Mouse (Mus musculus): Measurements from ENCODE around the gene Arhgdib.

Arhgdib gene

DNA sequence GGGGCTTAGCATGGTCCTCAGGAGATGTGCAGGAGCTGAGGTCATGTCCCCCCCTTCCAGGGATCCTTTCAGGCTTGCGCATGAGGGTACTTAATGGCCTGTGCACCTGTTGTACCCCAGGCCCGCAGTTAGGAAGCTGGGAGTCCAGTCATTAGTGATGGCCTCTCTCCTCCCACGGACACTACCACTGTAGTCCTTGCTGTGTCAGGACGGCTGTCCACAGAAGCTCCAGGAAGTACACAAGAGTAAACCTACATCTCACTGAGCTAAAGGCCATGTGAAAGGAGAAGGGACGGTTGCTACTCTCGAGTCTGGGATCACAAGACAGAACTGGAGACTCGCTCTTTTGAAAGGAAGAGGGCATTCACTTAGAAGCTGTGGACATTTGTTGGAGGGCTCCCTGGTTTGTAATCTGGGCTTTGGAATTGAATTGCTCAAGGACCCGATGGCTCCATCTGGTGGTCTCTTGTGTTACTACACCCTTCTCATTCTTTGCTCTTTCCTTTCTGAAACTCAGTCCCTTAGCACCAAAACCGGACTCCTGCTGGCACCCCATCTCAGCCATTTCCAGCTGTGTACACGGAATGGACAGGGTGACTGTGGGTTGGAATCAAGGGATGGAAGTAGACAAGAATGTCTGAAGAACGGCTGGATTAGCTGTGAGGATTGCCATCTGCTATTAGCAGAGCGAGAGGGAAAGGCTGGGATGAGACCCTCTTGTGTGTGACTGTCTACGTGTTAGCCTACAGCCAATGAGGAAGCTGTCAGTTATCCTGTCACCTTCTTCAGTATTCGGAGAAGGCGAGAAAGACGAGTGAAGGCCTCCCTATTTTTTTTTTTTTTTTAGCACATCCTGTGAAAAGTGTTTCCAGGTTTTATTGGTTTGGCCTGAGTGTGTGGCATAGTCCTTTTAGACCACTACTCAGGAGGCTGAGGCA, 21.1 kb downstream of the Arhgdib start:
- DNase-seq (ENCODE audit: low read depth, low spot score), result no peak

DNA sequence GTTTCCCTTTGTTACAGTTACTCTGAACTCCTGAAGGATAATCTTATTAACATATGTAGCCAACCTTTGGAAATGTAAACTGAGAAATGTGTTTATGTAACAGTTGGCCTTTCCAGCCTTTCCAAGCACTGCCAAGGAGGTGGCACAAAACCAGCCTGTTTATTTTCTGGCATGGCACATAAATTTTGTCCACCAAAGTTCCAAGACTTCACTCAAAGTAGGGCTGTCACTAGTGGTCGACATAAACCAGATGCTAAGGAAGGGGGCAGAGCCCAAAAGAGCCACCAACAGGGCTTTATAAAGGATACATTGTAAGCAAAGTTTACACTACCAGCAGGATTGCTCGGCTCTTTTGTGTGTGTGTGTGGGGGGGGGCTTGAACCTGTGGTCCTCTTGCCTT, 23.8 kb downstream of the Arhgdib start:
- DNase-seq (ENCODE audit: low read depth, low spot score), result no peak

- DNase-seq (ENCODE audit: low read depth, low spot score), result no peak
Measured at GRCm38 (mm10) chr6:136915721-136916395, 25.8 kb downstream of the Arhgdib start.

- no peak for DNase-seq (ENCODE audit: low read depth, low spot score)
Measured at GRCm38 (mm10) chr6:136914234-136914633, 27.5 kb downstream of the Arhgdib start.

DNA sequence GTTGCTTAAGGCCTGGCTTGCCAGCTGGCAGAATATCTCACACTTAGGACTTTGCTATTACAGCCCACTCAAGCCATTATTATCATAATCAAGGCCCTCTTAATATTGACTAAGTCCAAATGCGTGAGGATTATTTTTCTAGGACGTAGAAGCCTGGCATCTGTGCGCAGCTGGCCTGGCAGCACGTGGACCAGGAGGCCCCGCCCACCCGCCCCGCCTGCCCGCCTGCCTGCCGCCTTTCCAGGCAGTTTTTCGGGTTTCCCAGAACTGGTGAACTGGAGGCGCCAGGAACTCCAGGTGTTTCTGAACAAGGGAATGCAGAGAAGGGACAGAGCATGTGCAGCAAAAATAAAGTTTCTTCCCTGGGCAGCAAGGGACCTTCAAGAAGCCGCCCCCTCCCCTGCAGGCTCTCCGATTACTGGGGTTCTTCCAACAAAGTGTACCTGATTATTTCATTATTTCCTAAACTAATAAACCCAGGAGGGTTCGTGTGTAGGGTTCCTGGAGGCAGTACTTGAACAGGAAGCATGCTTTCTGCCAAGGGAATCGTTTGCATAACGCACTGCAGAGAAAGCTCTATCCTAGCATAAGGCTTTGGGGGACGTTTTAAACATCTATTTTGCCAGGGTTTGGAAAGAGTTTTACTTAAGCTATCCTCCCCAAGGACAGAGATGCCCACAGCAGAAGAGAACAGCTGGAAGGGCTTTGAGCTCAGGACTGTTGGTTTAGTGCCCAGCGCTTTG, 28.1 kb downstream of the Arhgdib start:
- DNase-seq (ENCODE audit: low read depth, low spot score), result no peak

DNA sequence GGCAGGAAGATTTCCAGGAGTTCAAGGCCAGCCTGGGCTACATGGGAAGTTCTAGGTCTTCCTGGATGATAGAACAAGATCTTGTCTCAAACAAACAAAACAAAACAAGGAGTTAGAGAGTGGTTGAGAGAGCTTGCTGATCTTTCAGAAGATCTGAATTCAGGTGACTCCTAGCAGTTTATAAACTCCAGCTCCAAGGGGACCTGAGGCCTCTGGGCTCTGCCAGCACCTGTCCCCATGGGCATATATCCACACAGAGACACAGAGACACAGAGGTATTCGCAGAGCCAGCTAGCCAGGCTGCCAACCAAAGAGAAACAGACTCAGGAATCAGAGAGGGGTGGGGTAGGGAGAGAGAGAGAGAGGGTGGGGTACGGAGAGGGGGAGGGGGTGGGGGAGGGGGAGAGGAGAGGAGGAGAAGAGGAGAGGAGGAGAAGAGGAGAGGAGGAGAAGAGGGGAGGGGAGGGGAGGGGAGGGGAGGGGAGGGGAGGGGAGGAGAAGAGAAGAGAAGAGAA, 28.9 kb downstream of the Arhgdib start:
- DNase-seq (ENCODE audit: low read depth, low spot score), result no peak

GRCm38 (mm10) chr6:136910247-136910890, 31.3 kb downstream of the Arhgdib start:
- no peak for DNase-seq (ENCODE audit: low read depth, low spot score)

- no peak for DNase-seq (ENCODE audit: low read depth, low spot score)
Measured at GRCm38 (mm10) chr6:136906937-136907293, 34.8 kb downstream of the Arhgdib start.

DNA sequence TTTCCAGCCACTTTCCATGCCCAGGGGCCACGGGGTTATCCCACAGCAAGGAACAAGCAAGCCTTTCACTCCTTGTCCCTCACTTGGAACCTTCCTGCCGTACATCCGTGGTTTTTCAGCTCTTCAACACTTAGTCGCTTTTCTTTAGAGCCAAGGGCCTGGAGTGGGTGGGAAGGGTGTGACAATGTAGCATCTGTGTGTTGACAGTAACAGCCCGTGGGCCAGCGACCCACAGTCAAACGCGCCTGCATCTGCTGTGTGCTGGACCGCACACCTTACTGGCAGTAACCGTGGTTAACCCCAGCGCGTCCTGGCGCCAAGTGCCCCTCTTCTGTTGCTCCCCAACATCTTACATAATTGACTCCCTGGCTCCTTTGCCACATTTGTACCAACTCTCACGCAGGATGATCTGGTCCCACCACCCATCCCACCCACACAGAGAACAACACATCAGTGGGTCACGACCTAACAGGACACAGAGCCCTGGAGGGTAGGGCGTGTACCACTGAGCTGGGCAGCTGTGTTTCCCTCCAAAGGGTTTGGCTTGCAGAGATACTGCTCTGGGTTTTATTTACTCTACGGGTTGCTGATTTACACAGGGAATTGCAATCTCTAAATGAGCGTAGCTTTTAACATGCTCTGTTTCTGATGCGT, 35.3 kb downstream of the Arhgdib start:
- no peak for DNase-seq (ENCODE audit: low read depth, low spot score)

DNA sequence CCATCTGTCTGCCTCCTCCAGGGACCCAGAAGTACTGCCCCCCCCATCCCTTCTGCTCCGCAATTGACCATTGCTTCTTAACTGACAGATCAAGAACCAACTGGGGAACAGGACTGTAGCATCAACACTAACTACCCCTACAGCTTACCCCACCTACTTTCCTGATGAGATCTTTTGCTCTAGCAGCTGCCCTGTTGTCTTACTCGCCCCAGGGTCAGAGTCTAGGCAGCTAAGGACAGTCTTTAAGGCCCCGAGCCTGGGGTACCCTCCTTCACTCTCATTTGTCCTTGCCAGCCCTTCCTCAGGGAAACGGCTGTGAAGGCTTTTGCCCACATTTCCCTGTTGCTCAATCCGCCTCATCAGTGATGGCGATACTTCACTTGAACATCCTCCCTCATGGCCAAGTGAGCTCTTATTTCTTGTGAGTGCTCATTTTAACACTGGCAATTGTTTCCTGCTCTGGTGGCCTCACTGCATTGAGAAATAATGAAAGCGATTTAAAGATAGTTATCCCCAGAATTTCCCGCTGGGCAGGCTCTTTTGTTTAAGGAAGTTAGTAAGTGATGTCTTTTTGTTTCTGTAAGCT, 37.7 kb downstream of the Arhgdib start:
- DNase-seq (ENCODE audit: low read depth, low spot score), result no peak

DNA sequence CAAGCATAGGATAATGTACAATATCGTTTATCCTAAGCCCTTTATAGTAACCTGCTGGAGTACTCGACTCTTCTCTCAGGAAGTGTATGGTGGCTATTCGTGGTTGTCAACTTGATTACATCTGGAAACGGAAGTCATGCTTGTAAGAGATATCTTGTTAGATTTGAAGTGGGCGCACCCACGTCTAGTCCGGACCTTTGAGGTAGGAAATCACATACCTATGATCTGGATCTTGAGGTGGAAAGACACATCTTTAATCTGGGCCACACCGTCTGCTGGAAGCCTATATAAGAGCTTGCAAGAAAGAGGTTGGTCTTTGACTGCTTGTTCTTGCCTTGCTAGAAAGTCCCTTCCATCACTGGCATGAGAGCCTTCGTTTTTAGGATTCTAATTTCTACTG, 39.2 kb downstream of the Arhgdib start:
- no peak for DNase-seq (ENCODE audit: low read depth, low spot score)

GRCm38 (mm10) chr6:136901010-136901409, 40.7 kb downstream of the Arhgdib start:
- no peak for DNase-seq (ENCODE audit: low read depth, low spot score)

DNA sequence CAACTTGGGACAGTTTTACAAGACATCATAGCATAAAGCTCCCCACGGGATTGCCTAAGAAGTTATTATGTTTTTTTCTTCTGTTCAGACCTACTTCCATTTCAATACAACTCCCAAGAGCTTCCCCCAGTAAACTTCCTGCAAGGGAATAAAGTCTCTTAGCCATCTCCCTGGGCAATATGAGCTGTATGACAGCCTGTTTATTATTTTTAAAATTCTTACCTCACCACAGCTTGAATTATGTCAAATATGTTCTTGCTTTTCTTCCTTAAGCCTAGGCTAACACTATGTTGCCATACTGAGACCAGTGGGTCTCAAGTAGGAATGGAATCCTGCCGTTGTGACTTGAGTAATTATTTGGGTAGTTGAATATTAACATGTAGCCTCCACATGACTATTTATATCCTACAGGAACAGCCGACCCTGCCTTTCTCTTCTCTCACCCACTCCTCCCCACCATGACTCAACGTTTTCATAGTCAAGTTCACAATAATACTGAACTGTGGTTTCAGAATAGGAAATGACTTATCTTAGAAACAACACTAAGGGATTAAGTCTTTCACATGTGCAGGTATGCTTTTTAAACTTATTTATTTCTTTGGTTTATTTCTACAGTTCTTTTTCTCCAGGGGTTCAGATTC, 41.2 kb downstream of the Arhgdib start:
- no peak for DNase-seq (ENCODE audit: low read depth, low spot score)

- no peak for DNase-seq (ENCODE audit: low read depth, low spot score)
Measured at GRCm38 (mm10) chr6:136898954-136899353, 42.7 kb downstream of the Arhgdib start.

- no peak for DNase-seq (ENCODE audit: low read depth, low spot score)
Measured at GRCm38 (mm10) chr6:136898222-136898621, 43.5 kb downstream of the Arhgdib start.

GRCm38 (mm10) chr6:136897789-136898188, 43.9 kb downstream of the Arhgdib start:
- no peak for DNase-seq (ENCODE audit: low read depth, low spot score)

DNA sequence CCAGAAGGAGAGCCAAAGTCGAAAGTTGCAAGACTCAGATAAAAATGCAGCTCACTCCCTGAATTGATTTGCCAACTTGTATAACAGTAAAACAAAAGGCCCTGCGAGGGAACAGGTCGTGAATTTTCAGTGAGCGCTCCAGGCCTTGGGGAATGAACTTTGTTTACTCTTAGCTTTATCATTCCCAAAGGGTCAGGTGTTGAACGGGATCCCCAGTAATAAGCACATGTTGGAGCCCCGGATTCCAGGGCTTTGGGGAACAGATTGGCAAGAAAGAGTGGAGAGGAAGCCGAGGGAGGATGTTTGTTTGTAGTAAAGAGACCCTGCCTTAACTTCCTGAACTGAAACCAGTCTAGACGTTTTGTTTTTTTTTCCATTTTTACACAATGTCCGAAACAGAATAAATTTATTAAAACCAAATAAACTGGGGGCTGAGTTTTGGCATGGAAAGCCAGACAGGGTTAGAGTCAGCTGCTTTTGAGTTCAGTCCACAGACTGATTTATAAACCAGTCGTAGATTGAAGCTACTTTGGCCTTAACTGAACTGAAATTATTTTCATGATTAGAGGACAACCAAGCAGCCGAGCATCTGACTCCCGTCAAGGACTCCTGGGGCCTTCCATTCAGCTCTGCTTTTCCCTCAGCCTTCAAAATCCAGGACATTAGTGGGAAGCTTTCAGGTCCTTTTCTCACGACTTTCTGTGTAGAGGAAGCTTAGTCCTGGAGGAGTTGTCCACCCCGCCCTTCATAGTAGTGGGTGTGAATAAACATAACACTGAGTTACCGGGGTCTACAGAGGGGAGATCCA, 47.0 kb downstream of the Arhgdib start:
- no peak for DNase-seq (ENCODE audit: low read depth, low spot score)

GRCm38 (mm10) chr6:136892002-136892401, 49.7 kb downstream of the Arhgdib start:
- no peak for DNase-seq (ENCODE audit: low read depth, low spot score)

GRCm38 (mm10) chr6:136889554-136889953, 52.1 kb downstream of the Arhgdib start:
- DNase-seq (ENCODE audit: low read depth, low spot score), result no peak
